Mouse (Mus musculus) embryo, embryonic 11.5 days (tissue): ENCODE measurements around the gene Olfr195.
"Not testable (repeated sequence)": the region's sequence is repeated elsewhere in the genome, so short reads cannot be mapped to it uniquely, and the experiment has no call there.

Experiments
- DNase-seq: peaks from one replicate; pipeline ENCODE4 v3.0.0-alpha.2; 2012; ENCODE audit warnings: low read depth, low spot score

Olfr195 gene

DNA sequence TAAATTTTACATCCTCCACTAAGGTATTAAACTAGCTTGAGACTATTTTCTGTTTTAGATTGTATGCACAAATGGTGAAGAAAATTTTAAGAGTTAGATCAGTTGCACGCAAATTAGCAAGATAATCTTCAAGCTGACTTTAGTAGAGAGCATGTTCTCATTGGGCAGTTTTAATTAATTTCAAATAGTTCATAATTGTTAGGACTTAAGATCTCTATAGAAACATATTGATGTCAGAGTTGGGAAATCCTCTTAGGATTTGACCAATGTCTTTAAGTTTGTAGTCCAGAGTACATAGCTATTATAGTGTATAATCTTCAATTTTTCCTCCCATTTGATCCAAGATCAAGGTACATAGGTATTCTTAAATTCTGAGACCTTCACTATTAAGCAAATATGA, at the start of gene Olfr195:
Gene Olfr195, plus strand, starts transcription at position 301 of the 400 bp plus-strand sequence.
- no peak for DNase-seq

DNA sequence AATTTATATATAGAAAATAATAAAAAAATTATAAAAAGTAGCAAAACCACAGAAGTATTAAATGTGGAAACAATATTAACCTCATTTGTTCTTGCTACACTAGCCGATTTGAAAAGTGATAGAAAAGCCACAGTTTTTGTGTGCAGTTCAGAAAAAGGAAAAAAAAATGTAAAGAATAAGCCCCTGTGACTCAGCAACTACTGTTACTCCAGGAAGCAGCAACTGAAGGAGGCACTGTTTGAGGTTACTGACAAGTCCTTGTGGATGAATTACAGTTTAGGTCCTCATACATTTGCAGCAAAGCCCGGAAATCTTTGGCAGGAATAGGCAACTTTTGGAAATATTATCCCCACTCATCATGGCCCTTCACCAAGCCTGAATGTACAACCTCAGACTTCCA, 41.5 kb upstream of the Olfr195 start:
- DNase-seq = no peak

DNA sequence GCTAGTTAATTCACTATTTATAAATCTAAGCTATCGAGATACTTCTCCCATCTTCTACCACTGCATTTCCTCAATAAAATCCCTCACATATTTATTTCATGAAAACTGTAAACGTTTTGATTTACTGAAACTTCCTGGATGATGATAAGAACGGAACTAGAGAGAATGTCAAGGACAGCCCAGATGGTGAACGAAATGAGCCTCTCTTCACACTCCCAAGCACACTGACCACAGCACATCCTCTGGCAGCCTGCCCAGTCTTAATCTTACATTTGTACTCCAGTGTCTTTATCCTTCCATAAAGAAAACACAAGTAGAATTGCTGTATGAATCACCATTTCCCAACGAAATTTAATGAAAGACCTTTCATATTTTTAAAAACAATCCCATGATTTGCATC, 38.3 kb upstream of the Olfr195 start:
- not testable (repeated sequence) for DNase-seq

DNA sequence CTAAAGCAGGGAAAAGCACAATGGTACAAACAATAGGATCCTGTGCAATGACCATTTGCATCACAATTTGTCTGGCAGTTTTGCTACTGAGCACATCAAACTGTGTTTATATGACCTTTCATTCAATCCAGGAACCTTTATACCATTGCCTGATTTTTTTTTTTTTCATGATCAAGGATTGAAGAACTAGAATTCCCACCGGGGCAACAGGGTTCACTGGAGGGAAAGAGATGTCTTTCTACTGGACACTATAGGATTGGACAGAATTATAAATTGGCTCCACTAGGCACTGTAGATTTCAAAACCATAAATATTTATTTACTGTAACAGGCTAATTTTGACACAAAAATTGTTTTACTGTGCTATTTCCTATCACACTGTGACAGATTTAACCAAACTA, 35.1 kb upstream of the Olfr195 start, which contains the start of gene Olfr193:
Gene Olfr193, minus strand, starts transcription at position 101 of the 400 bp plus-strand sequence.
- DNase-seq = no peak

DNA sequence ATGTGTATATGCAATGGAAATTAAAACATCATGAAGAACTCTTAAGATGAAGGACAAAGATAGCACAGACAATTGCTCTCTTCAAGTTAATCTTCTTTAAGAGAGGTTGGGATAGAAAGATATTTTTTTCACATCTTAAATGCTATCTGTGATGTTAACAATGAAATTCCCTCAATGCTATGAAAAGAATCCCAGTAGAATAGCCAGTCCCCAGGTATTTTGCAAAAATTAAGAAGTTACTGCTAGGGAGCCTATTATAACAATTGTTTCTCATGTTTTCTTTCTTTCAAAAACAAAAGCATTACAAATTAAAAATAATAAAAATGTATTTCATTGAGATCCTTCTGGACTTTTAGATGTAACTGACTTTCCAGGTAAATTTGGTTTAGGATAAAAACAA, 25.9 kb upstream of the Olfr195 start, which contains the start of gene Olfr194:
Gene Olfr194, minus strand, starts transcription at position 101 of the 400 bp plus-strand sequence.
- no peak for DNase-seq

DNA sequence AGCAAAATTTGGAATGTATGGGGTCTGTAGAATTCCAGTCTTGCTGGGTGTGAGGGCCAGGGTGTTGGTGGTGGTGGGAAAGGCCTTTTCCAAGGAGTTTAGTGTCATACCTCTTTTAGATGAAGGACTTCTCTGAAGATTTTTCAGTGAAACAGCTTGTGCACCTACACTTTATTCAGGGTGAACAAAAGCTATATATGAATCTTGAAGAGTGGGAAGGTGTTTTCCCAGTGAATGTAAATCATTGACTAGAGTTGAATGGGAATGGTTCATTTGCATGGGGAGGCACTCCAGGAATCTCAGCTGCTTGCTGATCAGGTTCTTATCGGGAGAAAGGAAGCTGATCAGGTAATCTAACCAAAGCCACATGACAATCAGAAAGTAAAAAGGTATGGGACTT, 16.1 kb upstream of the Olfr195 start:
- DNase-seq = no peak

DNA sequence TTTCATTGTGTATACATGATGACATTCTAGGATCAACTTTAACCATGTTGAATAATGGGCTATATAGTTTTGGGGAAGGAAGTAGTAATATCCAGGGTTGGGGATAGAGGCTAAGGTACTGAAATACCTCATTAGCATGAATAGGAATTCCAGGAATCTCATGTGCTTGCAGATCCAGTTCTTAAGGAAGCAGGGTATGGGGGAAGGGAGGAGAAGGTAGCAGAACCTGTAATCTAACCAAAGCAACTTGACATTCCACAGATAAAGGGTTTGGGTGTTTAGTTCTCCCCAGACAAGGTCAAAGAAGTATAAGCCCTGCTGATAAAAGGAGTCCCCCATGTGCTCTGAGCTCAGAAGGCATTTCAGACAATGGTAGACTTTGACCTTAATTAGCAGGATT, 5.7 kb upstream of the Olfr195 start:
- no peak for DNase-seq

DNA sequence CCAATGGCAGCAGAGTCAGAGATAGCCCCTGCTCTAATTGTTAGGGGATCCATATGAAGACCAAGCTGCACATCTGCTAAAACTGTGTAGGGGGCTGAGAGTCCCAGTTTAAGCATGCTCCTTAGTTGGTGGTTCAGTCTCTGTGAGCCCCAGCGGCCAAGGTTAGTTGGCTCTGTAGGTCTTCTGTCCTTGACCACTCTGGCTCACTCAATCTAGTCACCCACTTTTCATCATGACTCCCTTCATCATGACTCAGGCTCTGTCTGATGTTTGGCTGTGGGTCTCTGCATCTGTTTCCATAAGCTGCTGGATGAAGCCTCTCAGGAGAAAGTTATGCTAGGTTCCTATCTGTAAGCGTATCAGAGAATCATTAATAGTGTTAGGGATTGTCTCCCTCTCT, 5.2 kb downstream of the Olfr195 start:
- no peak for DNase-seq

DNA sequence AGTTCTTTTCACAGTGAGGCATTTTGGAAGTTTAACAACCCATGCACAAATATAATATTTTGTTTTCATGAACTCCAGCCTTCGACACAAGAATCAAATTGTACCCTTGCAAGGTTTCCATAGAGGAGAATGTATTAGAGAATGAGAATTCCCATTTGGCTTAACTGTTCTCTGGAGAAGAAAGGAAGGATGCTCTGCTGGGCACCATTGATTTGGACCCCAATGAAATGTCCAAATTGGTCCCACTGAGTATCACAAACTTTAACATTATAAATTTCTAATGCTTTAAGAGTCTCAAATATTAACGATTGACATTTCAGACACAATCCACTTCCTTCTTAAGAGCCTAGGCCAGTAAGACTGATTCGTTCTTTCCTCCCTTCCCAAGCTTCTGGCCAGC, 23.5 kb downstream of the Olfr195 start, which contains the start of gene Olfr196:
Gene Olfr196, minus strand, starts transcription at position 101 of the 400 bp plus-strand sequence.
- DNase-seq = no peak
